Comparison of ENCODE assay signal across 13 mouse cellular contexts in the genomic region with DNA sequence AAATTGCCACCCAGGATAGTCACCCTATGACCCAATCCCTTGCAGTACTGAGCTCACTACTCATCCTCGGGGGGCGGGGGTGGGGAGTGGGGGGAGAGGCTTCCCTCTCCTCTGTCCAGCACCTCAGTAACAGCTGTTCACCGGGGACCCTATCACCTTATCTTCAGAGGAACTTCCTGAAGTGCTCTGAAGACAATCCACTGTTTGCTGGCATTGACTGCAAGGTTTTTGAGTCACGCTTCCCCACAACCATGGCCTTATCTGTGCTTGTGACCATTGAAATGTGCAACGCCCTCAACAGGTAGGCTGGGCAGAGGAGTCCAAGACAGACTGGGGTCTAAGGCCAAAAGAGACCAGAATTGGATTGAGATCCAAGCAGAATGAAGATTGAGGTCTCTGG.
"Had no signal": no experiment of that assay in that cellular context is flagged by ENCODE, and none has a peak within 500 bp of the region (broad histone marks: within the 10 kb centered on the region; RNA-seq: fewer than 3 reads in every experiment).

No protein-coding gene starts in this region.

- H3K4me1 ChIP-seq: midbrain, embryonic 13.5 days; midbrain, embryonic 15.5 days; neural tube, embryonic 12.5 days had no signal

- DNase-seq: lung, adult 18-20 months; lung, embryonic 14.5 days; lung, postnatal 10 days; lung, postnatal 4 days; right cerebral cortex, postnatal 14 days; thymus, adult 2 months; thymus, postnatal 25 days; thymus, postnatal 4 days had no signal

- H3K27me3 ChIP-seq: megakaryocyte, embryonic 14.5 days; midbrain, embryonic 13.5 days; midbrain, embryonic 15.5 days; neural tube, embryonic 12.5 days had no signal

- ATAC-seq: midbrain, embryonic 13.5 days; midbrain, embryonic 15.5 days had no signal

- H3K27ac ChIP-seq: midbrain, embryonic 13.5 days; midbrain, embryonic 15.5 days; neural tube, embryonic 12.5 days had no signal

- H3K9me3 ChIP-seq: megakaryocyte, embryonic 14.5 days; midbrain, embryonic 13.5 days; midbrain, embryonic 15.5 days; neural tube, embryonic 12.5 days had no signal

- H3K36me3 ChIP-seq: midbrain, embryonic 13.5 days; midbrain, embryonic 15.5 days; neural tube, embryonic 12.5 days had no signal

- H3K4me3 ChIP-seq: midbrain, embryonic 13.5 days; midbrain, embryonic 15.5 days; neural tube, embryonic 12.5 days had no signal

- H3K4me2 ChIP-seq: lung, embryonic 14.5 days; midbrain, embryonic 11.5 days; midbrain, embryonic 13.5 days; midbrain, embryonic 15.5 days; neural tube, embryonic 12.5 days had no signal

- H3K9ac ChIP-seq: lung, embryonic 14.5 days; midbrain, embryonic 13.5 days; midbrain, embryonic 15.5 days; neural tube, embryonic 12.5 days had no signal
